Mouse (Mus musculus) limb, embryonic 13.5 days (tissue): ENCODE results near the gene Gm13278. TPM values are rescaled to one million over a fixed set of nuclear protein-coding genes. Genes with fewer than 3 reads are reported as not detected.
"Not testable (repeated sequence)": the region's sequence is repeated elsewhere in the genome, so short reads cannot be mapped to it uniquely, and the experiment has no call there.

Experiments used
- ATAC-seq: fragments of 200-750 bp; cut with Nextera tagmentation; 2 replicates; pipeline ENCODE4 v1.8.0; 2017; ENCODE audit warnings: low read depth, moderate number of reproducible peaks, moderate TSS enrichment; ENCODE audit not compliant: low FRiP score
- H3K27ac ChIP-seq: fragments of 300-500 bp; sonication (generic); 2 replicates; pipeline ENCODE4 v1.5.1; 2015; ENCODE audit warnings: inconsistent platforms, mild to moderate bottlenecking, moderate library complexity
- H3K27me3 ChIP-seq: fragments of 300-500 bp; sonication (generic); 2 replicates; pipeline ENCODE4 v1.6.1; 2015; ENCODE audit warnings: mild to moderate bottlenecking, inconsistent platforms
- H3K36me3 ChIP-seq: fragments of 300-500 bp; sonication (generic); 2 replicates; pipeline ENCODE4 v1.6.1; 2015; ENCODE audit warnings: inconsistent platforms, mild to moderate bottlenecking, moderate library complexity
- H3K4me1 ChIP-seq: fragments of 300-500 bp; sonication (generic); 2 replicates; pipeline ENCODE4 v1.6.1; 2015; ENCODE audit warnings: inconsistent platforms
- H3K4me2 ChIP-seq: fragments of 300-500 bp; sonication (generic); replicated peaks from 2 replicates; pipeline ENCODE4 v1.6.1; 2015; ENCODE audit warnings: inconsistent platforms, mild to moderate bottlenecking, moderate library complexity
- H3K4me3 ChIP-seq: fragments of 300-500 bp; sonication (generic); 2 replicates; pipeline ENCODE4 v1.5.1; 2015; ENCODE audit warnings: moderate library complexity, mild to moderate bottlenecking, inconsistent platforms
- H3K9ac ChIP-seq: fragments of 300-500 bp; sonication (generic); 2 replicates; pipeline ENCODE4 v1.6.1; 2015; ENCODE audit warnings: mild to moderate bottlenecking, inconsistent platforms
- H3K9me3 ChIP-seq: fragments of 300-500 bp; sonication (generic); 2 replicates; pipeline ENCODE4 v1.6.1; 2016; ENCODE audit warnings: inconsistent platforms
- WGBS: fragments of 180-500 bp; shearing (Covaris S2); methylation state at CpG from one replicate; pipeline ENCODE4 v1.1.7; 2015; 5-methylcytosine and 5-hydroxymethylcytosine counted together
- polyA plus RNA-seq: library from polyadenylated mRNA; unstranded; fragments of >200 nt; fragmentation: Nextera tagmentation; extraction: Ambion mirVana; gene quantifications from 2 replicates; pipeline ENCODE4 v1.2.1, GENCODE M21; 2015

Gm13278 gene
- polyA plus RNA-seq, 1 experiment from 2014 or later, result not detected

GRCm38 (mm10) chr4:88802954-88803353 is 11.6 kb downstream of the Gm13278 start, which contains the start of gene Gm13287:
Gm13287 (plus strand) TSS chr4:88803254.
- not testable (repeated sequence) for H3K9ac ChIP-seq, H3K36me3 ChIP-seq, H3K4me3 ChIP-seq, H3K4me1 ChIP-seq, H3K9me3 ChIP-seq, H3K27ac ChIP-seq, ATAC-seq, H3K27me3 ChIP-seq
- H3K4me2 ChIP-seq, result peak within 1 kb of the TSS; percentile 41; the same call in 1 of the 2 replicates
- WGBS, result no CpG with 5 or more reads among the region's 29 CpGs

GRCm38 (mm10) chr4:88805231-88805630 is 13.9 kb downstream of the Gm13278 start, which contains the start of gene Gm13288:
Gm13288 (plus strand) TSS chr4:88805531.
- H3K9me3 ChIP-seq, H3K4me1 ChIP-seq, H3K9ac ChIP-seq, H3K27ac ChIP-seq, H3K36me3 ChIP-seq, ATAC-seq, H3K27me3 ChIP-seq: not testable (repeated sequence)
- H3K4me2 ChIP-seq, result peak within 1 kb of the TSS; percentile 46; the same call in 1 of the 2 replicates
- WGBS, result no CpG with 5 or more reads among the region's 8 CpGs
- H3K4me3 ChIP-seq, result peak within 1 kb of the TSS; percentile 28

DNA sequence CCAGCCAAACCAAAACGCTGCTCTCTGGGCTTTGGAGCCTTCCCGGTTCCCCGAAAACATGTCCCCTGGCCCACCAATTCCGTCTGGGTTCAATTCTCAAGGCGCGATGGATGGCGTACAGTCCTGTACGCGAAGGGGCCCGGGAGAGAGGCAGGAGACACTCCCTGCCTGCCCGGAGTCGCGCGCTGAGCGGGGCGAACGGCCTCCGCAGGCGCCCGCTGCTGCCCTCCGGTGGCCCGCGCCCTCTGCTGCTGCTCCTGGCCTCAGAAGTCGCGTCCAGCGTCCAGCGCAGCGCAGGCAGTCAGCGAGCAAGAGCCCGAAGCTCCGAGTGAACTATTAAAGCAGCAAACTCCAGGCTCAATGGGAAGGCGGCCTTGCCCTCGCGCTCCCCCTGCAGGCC is 14.4 kb downstream of the Gm13278 start:
- Histone ChIP-seq H3K4me3 (peak overlapping the region; percentile 28), H3K4me2 (peak overlapping the region; percentile 46; the same call in 1 of the 2 replicates)
- not testable (repeated sequence) for H3K27me3 ChIP-seq, H3K4me1 ChIP-seq, ATAC-seq, H3K9ac ChIP-seq, H3K27ac ChIP-seq, H3K9me3 ChIP-seq, H3K36me3 ChIP-seq
- WGBS, result 0% methylated on average over 13 of the region's 34 CpGs

DNA sequence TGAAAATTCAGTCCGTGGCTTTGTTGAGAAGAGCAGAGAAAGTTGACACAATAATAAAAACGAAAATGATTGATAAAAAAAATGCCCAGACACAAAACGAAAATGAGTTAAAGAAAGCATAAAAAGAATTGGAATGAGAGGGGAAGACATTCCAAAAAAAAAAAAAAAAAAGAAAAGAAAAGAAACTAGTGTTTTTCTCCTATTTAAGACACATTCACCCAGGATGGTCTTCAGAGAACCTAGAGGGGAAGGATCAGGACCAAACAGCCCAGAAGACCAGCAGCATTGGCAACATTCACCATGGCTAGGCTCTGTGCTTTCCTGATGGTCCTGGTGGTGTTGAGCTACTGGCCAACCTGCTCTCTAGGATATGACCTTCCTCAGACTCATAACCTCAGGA is 24.6 kb downstream of the Gm13278 start, which contains the start of gene Ifna7:
Ifna7 (plus strand) TSS at position 301 of the 400 bp plus-strand sequence.
- ATAC-seq, result no peak
- Histone ChIP-seq H3K9ac (no peak within 1 kb of the TSS), H3K4me3 (no peak within 1 kb of the TSS), H3K27ac (no peak within 1 kb of the TSS), H3K4me1 (no peaks in the 10 kb centered on the region), H3K36me3 (no peaks in the 10 kb centered on the region), H3K9me3 (no peaks in the 10 kb centered on the region), H3K27me3 (no peaks in the 10 kb centered on the region; the same call in 1 of the 2 replicates), H3K4me2 (no peak within 1 kb of the TSS)
- 54% methylated on average over 3 of the region's 3 CpGs for WGBS

DNA sequence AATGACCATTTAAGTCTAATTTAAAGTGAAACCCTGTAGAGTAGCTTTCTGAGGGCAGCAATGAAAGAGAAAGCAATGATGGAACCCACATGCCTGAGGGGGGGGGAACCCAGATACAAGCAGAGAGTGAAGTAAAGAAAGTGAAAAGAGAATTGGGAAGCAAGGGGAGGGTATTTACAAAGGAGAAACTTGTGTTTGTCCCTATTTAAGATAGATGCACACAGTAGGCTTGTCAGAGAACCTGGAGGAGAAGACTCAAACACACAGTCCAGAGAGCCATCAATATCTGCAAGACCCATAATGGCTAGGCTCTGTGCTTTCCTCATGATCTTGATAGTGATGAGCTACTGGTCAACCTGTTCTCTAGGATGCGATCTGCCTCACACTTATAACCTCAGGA is 28.3 kb downstream of the Gm13278 start, which contains the start of gene Ifna11:
Ifna11 (plus strand) TSS at position 301 of the 400 bp plus-strand sequence.
- no peaks in the 10 kb centered on the region for H3K4me1 ChIP-seq
- no peaks in the 10 kb centered on the region for H3K9me3 ChIP-seq
- H3K36me3 ChIP-seq, result no peaks in the 10 kb centered on the region
- H3K27me3 ChIP-seq, result no peaks in the 10 kb centered on the region
- 87% methylated on average over 1 of the region's 1 CpGs for WGBS
- no peak within 1 kb of the TSS for H3K27ac ChIP-seq
- H3K4me2 ChIP-seq, result no peak within 1 kb of the TSS
- H3K9ac ChIP-seq, result no peak within 1 kb of the TSS
- no peak for ATAC-seq
- no peak within 1 kb of the TSS for H3K4me3 ChIP-seq

DNA sequence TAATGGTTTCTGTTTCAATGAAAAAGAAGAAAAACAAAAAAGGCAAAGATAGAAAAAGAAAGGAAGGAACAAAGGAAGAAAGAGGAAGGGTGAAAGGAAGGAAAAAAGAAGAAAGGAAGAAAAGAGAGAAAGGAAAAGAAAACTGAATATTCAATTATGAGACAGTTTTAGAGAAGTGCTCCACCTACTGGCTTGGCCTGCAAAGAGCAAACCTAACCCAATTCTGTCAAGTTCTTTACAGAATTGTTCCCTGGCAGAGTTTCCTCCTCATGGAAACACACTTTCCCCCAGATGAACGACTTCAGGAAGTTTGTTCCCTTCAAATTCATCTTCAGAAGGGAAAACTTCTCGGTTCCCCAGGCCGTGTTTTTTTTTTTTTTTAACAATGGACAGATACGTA is 31.6 kb downstream of the Gm13278 start:
- Histone ChIP-seq H3K4me1 (no peaks in the 10 kb centered on the region), H3K9me3 (no peaks in the 10 kb centered on the region), H3K4me2 (no peak overlapping the region), H3K9ac (no peak overlapping the region), H3K27me3 (no peaks in the 10 kb centered on the region), H3K27ac (no peak overlapping the region), H3K36me3 (no peaks in the 10 kb centered on the region), H3K4me3 (no peak overlapping the region)
- WGBS, result 23% methylated on average over 4 of the region's 4 CpGs
- ATAC-seq, result no peak

DNA sequence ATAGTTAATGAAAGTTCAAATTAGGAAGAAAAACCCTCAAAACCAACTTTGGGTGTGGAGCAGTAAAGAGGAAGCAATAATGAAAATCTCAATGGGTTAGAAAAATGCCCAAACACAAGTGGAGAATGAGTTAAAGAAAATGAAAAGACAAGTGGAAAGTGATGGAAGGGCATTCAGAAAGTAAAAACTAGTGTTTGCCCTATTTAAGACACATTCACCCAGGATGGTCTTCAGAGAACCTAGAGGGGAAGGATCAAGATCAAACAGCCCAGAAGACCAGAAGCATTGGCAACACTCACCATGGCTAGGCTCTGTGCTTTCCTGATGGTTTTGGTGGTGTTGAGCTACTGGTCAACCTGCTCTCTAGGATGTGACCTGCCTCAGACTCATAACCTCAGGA is 35.8 kb downstream of the Gm13278 start, which contains the start of gene Ifna6:
Ifna6 (plus strand) TSS at position 301 of the 400 bp plus-strand sequence.
- not testable (repeated sequence) for H3K27me3 ChIP-seq, H3K4me1 ChIP-seq, H3K9me3 ChIP-seq, H3K4me3 ChIP-seq, H3K27ac ChIP-seq, H3K9ac ChIP-seq, H3K4me2 ChIP-seq, ATAC-seq, H3K36me3 ChIP-seq

DNA sequence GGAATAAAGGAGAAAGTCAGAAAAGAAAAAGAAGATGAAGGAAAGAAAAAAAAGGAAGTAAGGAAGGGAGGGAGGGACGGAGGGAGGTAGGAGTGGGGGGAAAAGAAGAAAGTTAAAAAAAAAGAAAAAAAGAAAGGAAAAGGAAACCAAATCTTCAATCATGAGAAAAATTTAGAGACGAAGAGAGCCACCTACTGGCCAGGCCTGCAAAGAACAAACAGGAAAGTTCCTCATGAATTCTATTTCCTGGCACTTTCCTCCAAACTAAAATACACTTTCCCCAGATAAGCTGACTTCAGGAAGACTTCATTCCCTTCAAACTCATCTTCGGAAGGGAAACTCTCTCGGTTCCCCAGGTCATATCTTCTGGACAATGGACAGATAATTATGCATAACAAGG is 39.2 kb downstream of the Gm13278 start:
- H3K4me2 ChIP-seq, result no peak overlapping the region
- WGBS, result 21% methylated on average over 4 of the region's 4 CpGs
- no peak overlapping the region for H3K9ac ChIP-seq
- H3K9me3 ChIP-seq, result no peaks in the 10 kb centered on the region
- no peaks in the 10 kb centered on the region for H3K4me1 ChIP-seq
- ATAC-seq, result no peak
- no peak overlapping the region for H3K27ac ChIP-seq
- H3K4me3 ChIP-seq, result no peak overlapping the region
- no peaks in the 10 kb centered on the region for H3K36me3 ChIP-seq
- H3K27me3 ChIP-seq, result no peaks in the 10 kb centered on the region

DNA sequence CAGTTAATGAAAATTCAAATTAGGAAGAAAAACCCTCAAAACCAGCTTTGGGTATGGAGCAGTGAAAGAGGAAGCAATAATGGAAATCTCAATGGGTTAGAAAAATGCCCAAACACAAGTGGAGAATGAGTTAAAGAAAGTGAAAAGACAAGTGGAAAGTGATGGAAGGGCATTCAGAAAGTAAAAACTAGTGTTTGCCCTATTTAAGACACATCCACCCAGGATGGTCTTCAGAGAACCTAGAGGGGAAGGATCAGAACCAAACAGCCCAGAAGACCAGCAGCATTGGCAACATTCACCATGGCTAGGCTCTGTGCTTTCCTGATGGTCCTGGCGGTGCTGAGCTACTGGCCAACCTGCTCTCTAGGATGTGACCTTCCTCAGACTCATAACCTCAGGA is 43.9 kb downstream of the Gm13278 start, which contains the start of gene Ifna5:
Ifna5 (plus strand) TSS at position 301 of the 400 bp plus-strand sequence.
- H3K36me3 ChIP-seq, H3K9ac ChIP-seq, H3K4me3 ChIP-seq, H3K4me2 ChIP-seq, H3K4me1 ChIP-seq, H3K27ac ChIP-seq, H3K27me3 ChIP-seq, ATAC-seq, H3K9me3 ChIP-seq: not testable (repeated sequence)
- 83% methylated on average over 1 of the region's 1 CpGs for WGBS

DNA sequence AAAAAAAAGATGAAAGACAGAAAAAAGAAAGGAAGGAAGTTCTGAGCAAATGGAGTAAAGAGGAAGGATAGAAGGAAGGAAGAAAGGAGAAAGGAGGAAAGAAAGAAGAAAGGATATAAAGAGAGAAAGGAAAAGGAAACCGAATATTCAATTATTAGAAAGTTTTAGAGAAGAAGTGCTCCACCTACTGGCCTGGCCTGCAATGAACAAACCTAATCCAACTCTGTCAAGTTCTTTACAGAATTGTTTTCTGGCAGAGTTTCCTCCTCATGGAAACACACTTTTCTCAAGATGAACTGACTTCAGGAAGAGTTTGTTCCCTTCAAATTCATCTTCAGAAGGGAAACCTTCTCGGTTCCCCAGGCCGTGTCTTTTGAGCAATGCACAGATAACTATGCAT is 47.5 kb downstream of the Gm13278 start:
- H3K27ac ChIP-seq, result no peak overlapping the region
- H3K9ac ChIP-seq, result no peak overlapping the region
- H3K36me3 ChIP-seq, result no peaks in the 10 kb centered on the region
- no peak overlapping the region for H3K4me3 ChIP-seq
- H3K9me3 ChIP-seq, result no peaks in the 10 kb centered on the region
- 40% methylated on average over 3 of the region's 3 CpGs for WGBS
- ATAC-seq, result no peak
- no peaks in the 10 kb centered on the region for H3K4me1 ChIP-seq
- H3K4me2 ChIP-seq, result no peak overlapping the region
- H3K27me3 ChIP-seq, result no peaks in the 10 kb centered on the region

GRCm38 (mm10) chr4:88840058-88840457 is 48.7 kb downstream of the Gm13278 start:
- H3K4me3 ChIP-seq, result no peak overlapping the region
- no peaks in the 10 kb centered on the region for H3K27me3 ChIP-seq
- H3K36me3 ChIP-seq, result no peaks in the 10 kb centered on the region
- 78% methylated on average over 3 of the region's 3 CpGs for WGBS
- no peak overlapping the region for H3K9ac ChIP-seq
- no peak for ATAC-seq
- H3K9me3 ChIP-seq, result no peaks in the 10 kb centered on the region
- H3K4me1 ChIP-seq, result no peaks in the 10 kb centered on the region
- no peak overlapping the region for H3K4me2 ChIP-seq
- H3K27ac ChIP-seq, result no peak overlapping the region

DNA sequence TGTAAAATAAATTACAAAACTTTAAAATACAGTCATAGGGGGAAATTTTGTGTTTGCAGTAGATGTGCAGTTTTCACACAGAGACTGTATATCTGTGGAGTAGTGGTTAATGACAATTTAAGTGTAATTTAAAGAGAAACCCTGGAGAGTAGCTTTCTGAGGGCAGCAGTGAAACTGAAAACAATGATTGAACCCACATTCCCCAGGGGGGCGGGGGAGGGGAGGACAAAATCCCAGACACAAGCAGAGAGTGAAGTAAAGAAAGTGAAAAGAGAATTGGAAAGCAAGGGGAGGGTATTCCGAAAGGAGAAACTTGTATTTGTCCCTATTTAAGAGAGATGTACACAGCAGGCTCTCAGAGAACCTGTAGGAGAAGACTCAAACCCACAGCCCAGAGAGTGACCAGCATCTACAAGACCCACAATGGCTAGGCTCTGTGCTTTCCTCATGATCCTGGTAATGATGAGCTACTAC is 50.1 kb downstream of the Gm13278 start, which contains the start of gene Ifna4:
Ifna4 (plus strand) TSS at position 424 of the 474 bp plus-strand sequence.
- 58% methylated on average over 2 of the region's 2 CpGs for WGBS
- H3K4me1 ChIP-seq, result no peaks in the 10 kb centered on the region

More for the DNA sequence above, 50.1 kb downstream of the Gm13278 start, which contains the start of gene Ifna4:
- ATAC-seq, result no peak
- Histone ChIP-seq H3K27ac (no peak within 1 kb of the TSS), H3K36me3 (no peaks in the 10 kb centered on the region), H3K27me3 (no peaks in the 10 kb centered on the region), H3K4me2 (no peak within 1 kb of the TSS), H3K9me3 (no peaks in the 10 kb centered on the region), H3K9ac (no peak within 1 kb of the TSS), H3K4me3 (no peak within 1 kb of the TSS)
